In genomic region chr2:6074891-6075529, GRCm38 (mm10) we compare ENCODE assay signal across 8 mouse cellular contexts. TPM values are rescaled to one million over a fixed set of nuclear protein-coding genes. Genes with fewer than 3 reads are reported as not detected.
A peak's percentile ranks its signal among the peaks of the same experiment; 100 is the strongest.
DNase-seq lines count a peak whose midpoint lies in the region; ATAC-seq and TF ChIP-seq lines count a peak whose summit lies in the region.

No protein-coding gene starts in this region.

- TF ChIP-seq CTCF in brain, embryonic 14.5 days (IDR thresholded peaks at IDR 0.05; ENCODE audit: borderline replicate concordance, extremely low read depth, insufficient read depth, insufficient read length): no peak

- no peak for ATAC-seq in megakaryocyte progenitor cell, adult 5-6 weeks (replicated peaks; ENCODE audit: poor library complexity)

- DNase-seq in gastrocnemius, postnatal 10 days: peak; percentile 37
- no peak for DNase-seq in gastrocnemius, postnatal 25 days
- peak; percentile 35 for DNase-seq in brain, embryonic 14.5 days (ENCODE audit: low read depth)
- peak; percentile 77 for DNase-seq in kidney, adult 11 months
- DNase-seq in lung, postnatal 10 days: peak; percentile 49
- no peak for DNase-seq in cerebellum, adult 11 months
- no peak for DNase-seq in spleen, postnatal 36 days (ENCODE audit: low spot score in 2 of 2)

- no peak for TF ChIP-seq POLR2A in brain, embryonic 14.5 days (IDR thresholded peaks at IDR 0.05; ENCODE audit: borderline replicate concordance, extremely low read depth, insufficient read depth, insufficient read length, poor library complexity, severe bottlenecking)

RNA-seq across cellular contexts. Expression of gene Proser2, which starts 55.0 kb away (rescaled TPM):
- 1 to 10 TPM; 4.0 to 4.4 TPM for total RNA-seq in gastrocnemius, postnatal 10 days (2021)
- total RNA-seq in gastrocnemius, postnatal 25 days (2021): under 1 TPM; 0.43 to 0.97 TPM
- polyA plus RNA-seq in brain, embryonic 14.5 days (2012; rRNA removed): 2.4 and 3.1 TPM in 2 replicates
- 0.15 TPM in 1 of 2 replicates, not detected in the other for total RNA-seq in megakaryocyte progenitor cell, adult 5-6 weeks (2015)
- total RNA-seq in megakaryocyte progenitor cell, adult 5-6 weeks (2017): not detected in 2 replicates

Comparison
In these comparisons a context has a peak if more than half of its experiments do, and no peak if none do; other contexts are left out.
1. DNase-seq: peak in gastrocnemius, postnatal 10 days (single experiment), brain, embryonic 14.5 days (single experiment), kidney, adult 11 months (single experiment) and lung, postnatal 10 days (single experiment); none in gastrocnemius, postnatal 25 days (single experiment), cerebellum, adult 11 months (single experiment) and spleen, postnatal 36 days (0 of 2).